ENCODE assay signal across 8 mouse cellular contexts in genomic region chr12:109453065-109453997, GRCm38 (mm10). TPM values are rescaled to one million over a fixed set of nuclear protein-coding genes. Genes with fewer than 3 reads are reported as not detected.
DNase-seq lines count a peak whose midpoint lies in the region; ATAC-seq lines count a peak whose summit lies in the region.

No protein-coding gene starts in this region.

- H3K4me1 ChIP-seq in lung, embryonic 15.5 days = peaks cover 81% of the 10 kb centered on the region
- peaks cover 49% of the 10 kb centered on the region for H3K4me1 ChIP-seq in hindbrain, embryonic 14.5 days (replicated peaks; ENCODE audit: control insufficient read depth, insufficient read depth, low read length)
- peaks cover 69% of the 10 kb centered on the region for H3K4me1 ChIP-seq in midbrain, embryonic 12.5 days

- H3K9ac ChIP-seq in lung, embryonic 15.5 days = peak overlapping the region; percentile 55
- peak overlapping the region; percentile 62 for H3K9ac ChIP-seq in hindbrain, embryonic 14.5 days
- peak overlapping the region; percentile 59 for H3K9ac ChIP-seq in midbrain, embryonic 12.5 days (replicated peaks)

- no peaks in the 10 kb centered on the region for H3K9me3 ChIP-seq in lung, embryonic 15.5 days
- no peaks in the 10 kb centered on the region for H3K9me3 ChIP-seq in hindbrain, embryonic 14.5 days (ENCODE audit: control insufficient read depth, low read length)
- H3K9me3 ChIP-seq in midbrain, embryonic 12.5 days = no peaks in the 10 kb centered on the region

- no peak for DNase-seq in lung, postnatal 25 days (ENCODE audit: low spot score)
- DNase-seq in embryo, embryonic 10.5 days (ENCODE audit: low spot score) = peak; percentile 72
- DNase-seq in hindbrain, embryonic 14.5 days (ENCODE audit: low spot score) = peak; percentile 62
- DNase-seq in natural killer cell, adult 2 months (ENCODE audit: low spot score in 2 of 2) = no peak
- DNase-seq in frontal cortex, postnatal 10 days (ENCODE audit: low spot score in 2 of 2) = no peak
- no peak for DNase-seq in frontal cortex, postnatal 36 days (ENCODE audit: low spot score in 2 of 2)

- under 1% methylated on average over 87 of the region's 96 CpGs for WGBS in lung, embryonic 15.5 days
- 1% methylated on average over 69 of the region's 96 CpGs for WGBS in hindbrain, embryonic 14.5 days
- under 1% methylated on average over 55 of the region's 96 CpGs for WGBS in midbrain, embryonic 12.5 days

- H3K36me3 ChIP-seq in lung, embryonic 15.5 days = no peaks in the 10 kb centered on the region
- no peaks in the 10 kb centered on the region for H3K36me3 ChIP-seq in hindbrain, embryonic 14.5 days (replicated peaks; ENCODE audit: control insufficient read depth, insufficient read depth)
- no peaks in the 10 kb centered on the region for H3K36me3 ChIP-seq in midbrain, embryonic 12.5 days

- H3K27me3 ChIP-seq in lung, embryonic 15.5 days = peaks cover 43% of the 10 kb centered on the region
- H3K27me3 ChIP-seq in hindbrain, embryonic 14.5 days (ENCODE audit: control insufficient read depth, insufficient read depth, low read length) = peaks cover 70% of the 10 kb centered on the region
- H3K27me3 ChIP-seq in midbrain, embryonic 12.5 days = peaks cover 96% of the 10 kb centered on the region

- peak overlapping the region; percentile 90 for H3K4me2 ChIP-seq in lung, embryonic 15.5 days
- H3K4me2 ChIP-seq in hindbrain, embryonic 14.5 days (replicated peaks) = peak overlapping the region; percentile 84
- H3K4me2 ChIP-seq in midbrain, embryonic 12.5 days (replicated peaks) = peak overlapping the region; percentile 79

- peak; percentile 66 for ATAC-seq in lung, embryonic 15.5 days (ENCODE audit: borderline replicate concordance, extremely low read depth, low FRiP score, low TSS enrichment)
- ATAC-seq in hindbrain, embryonic 14.5 days (ENCODE audit: low FRiP score) = no peak; the same call in 1 of the 2 replicates
- ATAC-seq in midbrain, embryonic 12.5 days (ENCODE audit: low FRiP score, low read depth) = peak; percentile 48; the same call in 1 of the 2 replicates

- H3K27ac ChIP-seq in lung, embryonic 15.5 days = peak overlapping the region; percentile 68
- H3K27ac ChIP-seq in hindbrain, embryonic 14.5 days = no peak overlapping the region
- peak overlapping the region; percentile 50 for H3K27ac ChIP-seq in midbrain, embryonic 12.5 days (replicated peaks)

- peak overlapping the region; percentile 57 for H3K4me3 ChIP-seq in lung, embryonic 15.5 days
- H3K4me3 ChIP-seq in hindbrain, embryonic 14.5 days (replicated peaks; ENCODE audit: low read length) = peak overlapping the region; percentile 45
- H3K4me3 ChIP-seq in midbrain, embryonic 12.5 days = peak overlapping the region; percentile 50

RNA-seq across cellular contexts. Expression of gene Dlk1, which starts 0.7 kb away (rescaled TPM):
- polyA plus RNA-seq in lung, embryonic 15.5 days (2015; fragmentation: Nextera tagmentation; extraction: Ambion mirVana) = 525 and 559 TPM in 2 replicates
- 62.6 and 73.4 TPM in 2 replicates for polyA plus RNA-seq in hindbrain, embryonic 14.5 days (2014; fragmentation: Nextera tagmentation; extraction: Ambion mirVana)
- polyA plus RNA-seq in midbrain, embryonic 12.5 days (2016; fragmentation: Nextera tagmentation; extraction: Ambion mirVana) = 87.5 and 95.9 TPM in 2 replicates

Comparison
In these comparisons a context has a peak if more than half of its experiments do, and no peak if none do; other contexts are left out.
1. DNase-seq: peak in embryo, embryonic 10.5 days (single experiment) and hindbrain, embryonic 14.5 days (single experiment); none in lung, postnatal 25 days (single experiment), natural killer cell, adult 2 months (0 of 2), frontal cortex, postnatal 10 days (0 of 2) and frontal cortex, postnatal 36 days (0 of 2).
2. Peak in every context shown above with its lines, with median percentiles within 50 percentile points of each other: H3K4me2 ChIP-seq, H3K4me3 ChIP-seq and H3K9ac ChIP-seq.